Mouse (Mus musculus) B cell, adult 2 months (primary cell): ENCODE measurements around the gene Gxylt1.
"Not testable (repeated sequence)": the region's sequence is repeated elsewhere in the genome, so short reads cannot be mapped to it uniquely, and the experiment has no call there.

Source experiments
- DNase-seq, 2 experiments: peaks; one replicate each; pipeline ENCODE4 v3.0.0; 2022

The Gxylt1 gene

GRCm38 (mm10) chr15:93274679-93275583, at the start of gene Gxylt1:
Gene Gxylt1 (minus strand): TSS chr15:93275179.
- peak; percentile 100 for DNase-seq

DNA sequence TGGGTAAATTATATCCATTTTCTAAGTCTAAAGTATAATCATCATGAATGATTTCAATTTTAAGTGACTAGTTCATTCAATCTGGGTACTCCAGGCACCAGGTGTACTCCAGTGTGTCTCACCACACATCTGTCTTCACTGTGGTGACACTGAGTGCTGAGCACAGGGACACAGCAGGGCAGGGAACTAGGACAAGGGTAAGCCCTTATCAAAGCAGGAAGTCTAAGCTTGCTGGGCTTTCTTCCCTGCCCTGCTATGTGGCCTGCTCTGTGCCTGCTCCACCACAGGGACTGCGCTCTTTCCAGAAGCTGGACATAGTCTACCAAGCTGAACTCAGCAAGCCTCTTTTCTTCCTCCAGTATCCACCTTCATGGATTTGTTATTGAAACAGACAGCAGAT, 43.8 kb upstream of the Gxylt1 start:
- DNase-seq = no peak

GRCm38 (mm10) chr15:93310304-93310703, 35.3 kb upstream of the Gxylt1 start:
- DNase-seq = not testable (repeated sequence)

DNA sequence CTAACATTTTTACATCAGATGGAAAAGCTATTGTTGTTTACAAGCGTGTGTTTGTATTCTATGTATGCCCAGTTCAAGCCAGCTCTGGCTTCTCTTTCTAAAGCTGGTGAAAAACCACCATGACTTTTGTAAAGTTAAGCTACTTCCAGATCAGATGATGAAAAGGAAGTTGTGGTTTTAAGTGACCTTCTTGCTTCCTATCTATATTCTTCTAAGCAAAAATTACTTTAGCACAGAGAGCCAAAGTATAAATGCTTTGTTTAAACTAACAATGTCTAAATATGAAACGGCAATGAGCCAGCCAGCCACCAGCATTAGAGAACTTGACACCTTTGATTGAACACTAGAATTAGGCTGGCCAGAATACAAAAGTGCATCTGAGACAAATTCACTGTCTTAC, 23.2 kb upstream of the Gxylt1 start:
- no peak for DNase-seq

DNA sequence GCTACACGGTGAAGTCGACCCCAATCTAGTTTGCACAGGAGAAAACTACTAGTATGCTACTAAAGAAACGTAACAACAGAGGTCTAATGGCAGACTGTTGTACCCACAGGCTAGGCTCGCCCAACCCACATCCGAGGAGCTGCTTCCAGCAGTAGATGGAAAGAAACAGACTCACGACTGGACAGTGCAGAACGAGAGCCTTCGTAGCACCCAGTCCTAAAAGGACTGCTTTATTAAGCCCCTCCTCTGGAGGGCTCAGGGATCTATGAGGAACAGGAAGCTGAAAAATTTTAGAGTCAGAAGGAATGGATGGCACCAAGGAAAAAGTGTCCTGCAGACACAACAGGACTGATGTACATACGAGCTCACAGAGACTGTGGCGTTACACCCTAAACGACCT, 19.5 kb upstream of the Gxylt1 start:
- DNase-seq = no peak

DNA sequence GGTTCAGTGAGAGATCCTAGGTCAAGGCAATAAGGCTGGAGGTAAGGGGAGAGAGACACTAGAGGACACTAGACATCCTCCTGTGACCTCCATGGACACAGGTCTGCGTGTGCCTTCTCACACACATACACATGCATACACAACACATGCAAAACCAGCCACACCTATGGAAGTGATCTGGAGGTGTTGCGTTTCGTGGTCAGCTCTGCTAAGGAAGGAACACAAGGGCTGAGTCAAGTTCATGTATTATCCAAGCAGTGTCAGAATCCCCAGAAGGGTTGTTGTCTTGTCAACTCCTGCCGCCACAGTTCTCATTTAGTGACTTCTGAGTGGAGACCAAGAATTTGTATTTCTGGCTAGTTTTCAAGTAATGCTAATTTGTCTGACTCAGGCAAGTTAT, 13.3 kb upstream of the Gxylt1 start:
- DNase-seq = no peak

DNA sequence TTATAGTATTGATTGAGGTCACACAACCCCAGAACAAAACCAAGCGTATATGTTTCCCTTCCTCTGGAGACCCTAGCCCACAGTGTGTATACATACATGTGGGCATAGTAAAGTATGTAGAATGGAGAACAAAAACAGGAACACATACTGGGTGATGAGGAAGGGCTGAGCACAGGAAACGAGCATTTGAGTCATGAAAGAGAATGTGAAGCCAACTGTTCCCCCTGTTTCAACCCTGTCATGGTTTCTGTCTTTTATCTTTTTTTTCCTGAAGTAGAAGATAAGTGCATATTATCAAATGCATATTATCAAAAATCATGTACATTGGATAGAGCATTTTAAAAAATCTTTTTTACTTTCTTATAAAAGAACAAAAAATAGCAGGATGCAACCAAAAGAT, 12.6 kb upstream of the Gxylt1 start:
- DNase-seq = no peak

- DNase-seq = no peak
Observed at GRCm38 (mm10) chr15:93285244-93285643, 10.3 kb upstream of the Gxylt1 start.

DNA sequence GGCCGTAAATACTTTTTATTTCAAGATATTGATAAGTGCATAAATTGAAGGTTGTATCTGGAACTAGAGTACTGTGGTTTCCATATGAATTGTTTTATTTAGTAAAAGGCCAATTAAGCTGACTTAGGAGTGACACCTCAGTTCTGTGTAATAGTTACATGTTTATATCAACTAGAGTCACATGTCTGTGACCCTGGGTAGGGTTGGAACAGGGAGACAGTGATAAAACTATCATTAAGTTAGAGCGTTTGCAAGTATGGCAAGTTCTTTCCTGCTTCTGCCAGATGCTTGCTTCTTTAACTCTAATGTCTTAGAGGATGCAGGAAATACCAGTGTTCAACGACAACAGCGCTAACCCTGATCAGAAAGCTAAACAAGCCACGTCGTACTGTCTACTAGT, 9.3 kb upstream of the Gxylt1 start:
- no peak for DNase-seq

DNA sequence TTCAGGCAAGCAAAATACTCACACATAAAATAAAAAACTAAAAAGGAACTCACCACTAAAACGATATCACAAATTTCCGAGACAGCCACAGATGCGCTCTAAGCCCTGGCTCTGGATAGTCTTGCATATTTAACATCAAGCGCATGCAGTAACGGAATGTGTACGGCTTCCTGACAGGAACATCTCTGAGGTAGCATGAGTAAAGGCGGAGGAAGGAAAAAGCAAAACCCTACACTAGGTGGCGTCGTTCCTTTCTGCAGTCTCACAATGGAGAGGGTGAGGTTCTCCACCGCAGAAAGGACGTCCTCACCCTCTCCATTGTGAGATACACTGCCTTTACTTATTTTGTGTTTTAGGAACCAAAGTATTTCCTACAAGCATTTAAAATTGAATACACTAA, 8.4 kb upstream of the Gxylt1 start:
- DNase-seq = peak in 1 of 2 experiments; percentile 20

GRCm38 (mm10) chr15:93276276-93276675, 1.3 kb upstream of the Gxylt1 start:
- peak; percentile 17 to 24 for DNase-seq

- peak in 1 of 2 experiments; percentile 68 for DNase-seq
Observed at GRCm38 (mm10) chr15:93275623-93276022, 644 bp upstream of the Gxylt1 start.

- DNase-seq = no peak
Observed at GRCm38 (mm10) chr15:93273788-93274678, 946 bp downstream of the Gxylt1 start.

- no peak for DNase-seq
Observed at GRCm38 (mm10) chr15:93272948-93273347, 2.0 kb downstream of the Gxylt1 start.

DNA sequence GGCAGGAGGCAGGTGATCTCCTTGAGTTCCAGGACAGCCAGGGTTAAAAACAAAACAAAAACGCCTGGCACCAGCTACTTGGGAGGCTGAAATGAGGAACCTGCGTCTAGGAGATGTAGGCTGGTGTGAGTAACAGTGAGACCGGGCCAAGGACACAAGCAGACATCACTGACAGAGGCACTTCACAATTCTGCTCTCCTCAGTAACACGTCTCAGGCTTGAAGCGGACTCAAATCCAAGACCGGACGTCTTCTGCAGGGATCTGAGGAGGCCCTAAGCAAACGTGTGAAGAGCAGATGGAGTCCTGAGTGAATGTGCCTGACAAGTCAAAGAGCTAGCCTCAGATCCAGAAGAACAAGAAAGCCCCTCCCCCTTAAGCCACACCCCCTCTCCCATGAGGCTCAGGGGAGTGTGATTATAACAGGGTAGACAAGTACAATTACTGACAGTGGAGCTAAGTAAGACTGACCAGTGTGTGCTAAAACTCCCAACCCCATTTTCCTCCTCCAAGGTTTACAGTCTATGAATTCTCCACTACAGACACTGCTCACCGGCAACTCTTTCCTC, 4.6 kb downstream of the Gxylt1 start:
- peak; percentile 42 to 53 for DNase-seq

- no peak for DNase-seq
Observed at GRCm38 (mm10) chr15:93269572-93269971, 5.4 kb downstream of the Gxylt1 start.

GRCm38 (mm10) chr15:93268001-93268400, 7.0 kb downstream of the Gxylt1 start:
- DNase-seq = peak; percentile 35 to 52

DNA sequence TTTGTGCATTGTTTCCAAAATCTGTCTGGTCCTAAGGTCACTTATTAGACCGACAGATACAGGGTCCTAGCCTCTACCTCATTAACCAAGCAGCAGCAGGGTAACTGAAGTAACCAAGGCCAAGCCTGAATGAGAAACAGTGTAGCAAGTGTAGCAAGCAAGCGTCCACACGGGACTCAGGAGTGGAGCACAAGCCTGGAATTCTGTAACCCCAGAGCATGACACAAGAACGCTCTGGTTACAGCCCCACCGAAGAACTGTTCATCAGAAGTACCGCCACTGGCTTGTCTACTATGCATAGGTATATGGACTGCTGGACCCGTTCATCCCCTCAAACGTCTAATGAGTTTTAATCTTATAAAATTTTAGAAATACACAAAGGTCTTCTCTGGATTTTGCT, 7.5 kb downstream of the Gxylt1 start:
- DNase-seq = no peak

GRCm38 (mm10) chr15:93266361-93266760, 8.6 kb downstream of the Gxylt1 start:
- no peak for DNase-seq

DNA sequence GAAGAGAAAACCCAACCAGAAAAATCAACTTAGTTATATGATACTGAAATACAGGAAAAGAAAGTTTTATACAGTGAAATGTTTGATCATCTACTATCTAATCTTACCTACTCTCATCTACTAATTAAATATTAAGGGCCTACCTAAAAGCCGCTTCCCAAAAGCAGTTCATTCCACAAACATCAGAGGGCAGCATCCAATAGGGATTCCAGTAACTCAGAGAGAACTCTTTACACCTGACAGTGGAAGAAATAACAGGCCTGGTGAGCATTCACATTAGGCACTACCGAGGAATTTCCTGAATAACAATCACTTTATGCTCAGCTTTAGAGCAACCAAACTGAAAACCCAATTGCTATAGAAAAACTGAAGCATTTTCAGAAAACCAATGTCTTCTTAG, 9.3 kb downstream of the Gxylt1 start:
- DNase-seq = peak; percentile 71 to 79

DNA sequence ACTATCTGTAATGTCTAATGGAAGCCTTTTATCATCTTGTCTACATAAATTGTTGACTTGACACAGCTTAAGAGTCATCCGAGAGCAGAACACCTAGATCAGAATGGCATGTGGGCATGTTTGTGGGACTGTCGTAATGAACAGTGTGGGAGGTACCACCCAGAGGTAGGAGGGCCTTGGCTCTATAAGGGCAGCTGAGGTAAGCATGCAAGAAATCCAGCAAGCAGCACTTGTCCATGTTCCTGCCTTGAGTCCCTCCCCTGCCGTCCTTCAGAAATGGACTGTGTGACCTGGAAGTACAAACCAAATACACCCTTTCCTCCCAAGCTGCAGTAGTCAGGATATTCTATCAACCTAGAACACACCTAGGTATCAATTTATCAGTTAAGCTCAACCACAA, 9.7 kb downstream of the Gxylt1 start:
- no peak for DNase-seq

DNA sequence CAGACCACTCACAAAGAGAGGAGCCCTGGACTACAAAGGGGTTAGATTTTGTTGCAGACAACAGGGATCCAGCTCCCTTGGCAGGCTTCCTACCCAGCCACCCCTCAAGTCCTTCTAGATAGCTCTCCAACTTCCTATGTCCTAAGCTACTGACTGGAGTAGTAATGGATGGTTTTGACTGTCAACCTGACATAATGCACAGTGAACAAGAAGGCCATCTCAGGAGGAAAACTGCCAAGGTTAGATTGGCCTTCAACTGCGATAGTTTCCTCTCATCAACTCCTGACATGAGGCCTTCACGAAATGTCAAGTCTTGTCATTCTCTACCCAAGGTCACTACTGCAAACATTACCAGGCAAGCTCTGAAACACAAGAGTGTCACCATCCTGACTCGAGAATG, 10.8 kb downstream of the Gxylt1 start:
- no peak for DNase-seq

- DNase-seq = no peak
Observed at GRCm38 (mm10) chr15:93263566-93263965, 11.4 kb downstream of the Gxylt1 start.
